Mouse (Mus musculus) natural killer cell, adult 2 months (primary cell): ENCODE results near the gene Mrrf.
"Not testable (repeated sequence)": the region's sequence is repeated elsewhere in the genome, so short reads cannot be mapped to it uniquely, and the experiment has no call there.

Experiments used
- DNase-seq, 2 experiments: peaks; one replicate each; pipeline ENCODE4 v3.0.0; 2022; ENCODE audit warnings: low spot score in 2 of 2

Gene Mrrf

DNA sequence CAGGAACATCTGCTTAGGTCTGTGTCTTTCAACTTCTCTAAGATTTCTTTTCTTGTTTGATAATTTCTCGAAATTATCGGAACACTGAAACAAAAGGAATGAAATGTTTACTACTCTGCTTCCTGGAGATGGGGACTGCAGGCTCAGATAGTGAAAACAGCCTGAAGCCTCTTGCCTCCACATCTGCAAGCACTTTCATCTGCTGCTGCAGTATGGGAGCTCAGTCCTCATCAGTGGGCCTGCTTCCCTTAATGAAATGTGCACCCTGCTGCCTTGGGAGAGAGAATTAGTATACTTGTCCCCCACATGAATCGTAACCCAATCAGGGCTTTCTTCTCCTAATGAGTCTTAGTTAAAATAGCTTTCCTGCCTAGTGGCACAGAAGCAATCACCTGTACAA is 7.1 kb upstream of the Mrrf start:
- no peak for DNase-seq

GRCm38 (mm10) chr2:36135887-36136286 is 302 bp upstream of the Mrrf start:
- DNase-seq = no peak

DNA sequence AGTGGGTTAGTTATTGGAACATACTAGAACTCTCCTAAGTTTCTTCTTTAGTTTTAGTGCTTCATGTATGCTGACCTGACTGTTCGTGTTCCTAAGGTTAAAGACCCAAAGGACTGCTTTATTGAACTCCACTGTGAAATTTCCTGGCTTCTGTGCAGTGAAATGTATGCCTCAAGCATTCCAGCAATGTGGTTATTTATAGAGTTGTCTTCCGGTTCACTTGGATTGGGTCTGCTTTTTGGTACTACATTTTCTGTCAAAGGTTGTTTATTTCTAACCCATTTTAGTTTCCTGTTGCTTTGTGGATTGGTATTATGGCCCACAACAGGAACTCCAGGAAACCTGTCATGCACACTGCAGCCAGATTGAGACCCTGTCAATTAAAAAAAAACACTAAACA is 2.9 kb downstream of the Mrrf start:
- DNase-seq = no peak

DNA sequence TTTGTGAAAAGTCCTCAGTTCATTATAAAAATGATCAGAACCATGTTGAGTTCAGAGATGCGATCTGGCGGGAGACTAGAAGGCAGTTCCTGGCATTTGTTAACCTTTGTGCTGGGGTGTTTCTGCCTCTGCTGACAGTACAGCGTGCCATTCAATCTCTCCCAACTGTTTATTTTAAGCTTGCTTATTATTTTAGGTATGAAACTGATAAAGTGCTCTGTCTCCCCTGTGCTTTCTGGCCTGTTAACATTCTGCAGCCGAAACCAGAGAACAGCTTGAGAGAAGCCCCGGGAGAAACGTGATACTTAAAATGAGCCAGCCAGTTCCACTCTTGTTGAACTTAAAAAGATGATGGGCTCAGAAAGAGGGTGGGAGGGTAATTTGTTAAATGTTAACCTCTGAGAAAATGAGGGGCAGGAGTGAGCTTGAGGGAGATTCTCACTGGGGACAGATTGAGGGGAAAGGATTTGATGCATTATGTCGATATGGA is 12.7 kb downstream of the Mrrf start:
- DNase-seq = no peak

- not testable (repeated sequence) for DNase-seq
These were observed 16.2 kb downstream of the Mrrf start for GRCm38 (mm10) chr2:36152401-36152800.

- no peak for DNase-seq
These were observed 21.3 kb downstream of the Mrrf start for GRCm38 (mm10) chr2:36157461-36157860.

- DNase-seq = no peak
These were observed 23.1 kb downstream of the Mrrf start for GRCm38 (mm10) chr2:36159336-36159735.

DNA sequence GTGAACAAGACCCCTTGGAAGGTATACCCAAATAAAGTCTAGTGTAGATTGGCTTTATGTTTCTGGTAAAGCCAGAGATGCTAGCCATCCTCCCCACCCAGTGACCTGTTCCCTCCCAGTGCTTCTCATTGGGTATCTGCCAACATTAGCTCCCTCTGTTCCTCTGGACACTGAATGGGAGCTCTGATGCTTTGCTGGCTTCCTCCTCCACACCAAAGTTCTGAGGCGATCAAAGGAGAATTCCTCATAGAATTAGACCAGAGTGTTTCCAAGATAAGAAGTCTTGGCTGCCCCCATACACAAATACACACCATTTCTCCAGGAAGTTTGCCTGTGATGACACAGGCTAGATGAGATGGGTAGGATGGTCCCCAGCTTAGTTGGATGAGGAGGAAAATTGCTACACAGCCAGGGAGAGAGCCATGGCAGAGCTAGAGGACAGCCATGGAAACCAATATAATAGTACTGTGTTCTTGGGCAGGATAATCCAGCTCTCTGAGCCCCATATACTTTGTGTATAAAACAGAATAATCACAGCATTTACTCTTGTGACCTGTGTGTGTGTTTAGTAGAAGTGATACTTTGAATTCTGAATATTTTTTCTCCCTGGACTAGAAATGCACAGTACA is 31.9 kb downstream of the Mrrf start:
- DNase-seq = no peak

DNA sequence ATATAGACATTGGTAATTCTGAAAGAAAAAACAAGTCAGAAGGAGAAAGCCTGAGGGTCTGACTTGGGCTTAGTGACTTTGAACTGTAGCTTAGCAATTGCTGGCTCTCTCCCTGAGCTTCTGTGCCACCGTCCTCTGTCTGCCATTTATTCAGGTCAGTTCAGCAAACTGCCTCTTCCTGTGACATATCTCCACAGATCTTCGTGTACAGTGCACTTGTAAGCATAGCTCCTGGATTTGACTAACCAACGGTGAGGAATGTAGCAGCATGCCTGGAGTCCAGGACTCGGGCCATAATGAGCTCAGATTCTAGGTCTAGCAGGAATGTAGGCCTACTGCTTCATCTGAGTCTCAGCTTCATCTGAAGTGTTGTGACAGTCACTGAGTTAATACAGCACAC is 33.0 kb downstream of the Mrrf start:
- no peak for DNase-seq

DNA sequence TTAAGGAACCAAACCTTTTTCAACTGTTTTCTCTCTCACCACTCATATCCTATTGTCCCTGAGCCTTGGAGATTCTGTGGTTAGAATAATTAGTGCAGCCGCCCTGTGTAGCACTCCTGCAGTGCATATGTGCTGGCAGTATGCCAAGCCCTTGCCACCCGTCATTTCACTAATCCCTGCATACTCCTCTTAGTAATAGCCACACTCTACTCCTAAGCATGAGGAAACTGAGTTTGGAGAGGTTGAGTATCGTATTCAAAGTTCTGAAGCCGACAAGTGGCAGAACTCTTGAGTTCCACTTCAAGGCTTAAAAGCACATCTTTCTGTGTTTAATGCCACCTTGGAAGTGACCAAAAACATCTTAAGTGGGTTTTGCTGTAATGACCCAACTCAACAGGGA is 35.9 kb downstream of the Mrrf start:
- no peak for DNase-seq

GRCm38 (mm10) chr2:36172574-36172973 is 36.4 kb downstream of the Mrrf start:
- DNase-seq = no peak

- DNase-seq = no peak
These were observed 43.3 kb downstream of the Mrrf start for GRCm38 (mm10) chr2:36179487-36179886.

DNA sequence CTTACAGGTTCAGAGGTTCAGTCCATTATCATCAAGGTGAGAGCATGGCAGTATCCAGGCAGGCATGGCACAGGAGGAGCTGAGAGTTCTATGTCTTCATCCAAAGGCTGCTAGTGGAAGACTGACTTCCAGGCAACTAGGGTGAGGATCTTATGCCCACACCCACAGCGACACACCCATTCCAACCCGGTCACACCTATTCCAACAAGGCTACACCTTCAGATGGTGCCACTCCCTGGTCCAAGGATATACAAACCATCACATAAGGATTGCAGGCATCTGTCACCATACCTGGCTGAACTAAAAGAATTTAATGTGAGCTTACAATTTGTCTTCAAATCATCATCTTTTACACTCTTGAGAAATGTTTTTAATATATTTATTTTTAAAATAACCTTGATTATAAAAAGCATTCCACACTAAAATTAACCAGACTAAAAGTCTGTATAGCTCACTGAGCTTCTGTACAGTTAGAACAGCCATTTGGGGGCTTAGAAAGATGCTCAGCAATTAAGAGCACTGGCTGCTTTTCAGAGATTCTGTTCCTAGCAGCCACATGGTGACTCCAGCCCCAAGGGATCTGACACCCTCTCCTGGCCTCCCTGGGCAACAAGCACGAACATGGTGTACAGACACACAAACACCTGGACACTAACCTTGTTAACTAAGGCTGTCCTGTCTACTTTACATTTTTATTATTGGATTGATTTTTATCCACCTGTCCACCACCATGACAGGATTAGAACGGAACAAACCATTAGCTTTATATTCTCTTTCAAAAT is 45.6 kb downstream of the Mrrf start:
- DNase-seq = not testable (repeated sequence)

GRCm38 (mm10) chr2:36183278-36183677 is 47.1 kb downstream of the Mrrf start:
- no peak for DNase-seq

DNA sequence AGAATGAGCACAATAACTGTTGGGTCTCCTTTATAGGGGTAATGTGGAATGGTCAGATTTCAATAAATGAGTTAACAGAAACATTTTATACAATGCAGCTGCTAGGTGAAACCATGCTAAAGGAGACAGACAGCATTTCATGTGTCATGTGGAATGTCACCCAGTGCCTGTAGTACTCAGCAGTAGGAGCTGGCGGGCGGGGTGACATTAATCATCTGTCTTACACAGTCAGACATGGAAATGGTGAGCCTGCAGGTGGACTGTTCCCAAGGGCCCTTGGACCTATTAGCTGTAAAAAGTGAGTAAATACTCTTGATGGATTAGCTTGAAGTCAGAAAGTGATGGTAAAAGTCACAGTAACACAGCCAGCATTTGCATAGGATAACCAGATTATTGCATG is 48.0 kb downstream of the Mrrf start:
- DNase-seq = no peak

GRCm38 (mm10) chr2:36184876-36185275 is 48.7 kb downstream of the Mrrf start:
- no peak for DNase-seq

GRCm38 (mm10) chr2:36189200-36189599 is 53.0 kb downstream of the Mrrf start:
- not testable (repeated sequence) for DNase-seq

DNA sequence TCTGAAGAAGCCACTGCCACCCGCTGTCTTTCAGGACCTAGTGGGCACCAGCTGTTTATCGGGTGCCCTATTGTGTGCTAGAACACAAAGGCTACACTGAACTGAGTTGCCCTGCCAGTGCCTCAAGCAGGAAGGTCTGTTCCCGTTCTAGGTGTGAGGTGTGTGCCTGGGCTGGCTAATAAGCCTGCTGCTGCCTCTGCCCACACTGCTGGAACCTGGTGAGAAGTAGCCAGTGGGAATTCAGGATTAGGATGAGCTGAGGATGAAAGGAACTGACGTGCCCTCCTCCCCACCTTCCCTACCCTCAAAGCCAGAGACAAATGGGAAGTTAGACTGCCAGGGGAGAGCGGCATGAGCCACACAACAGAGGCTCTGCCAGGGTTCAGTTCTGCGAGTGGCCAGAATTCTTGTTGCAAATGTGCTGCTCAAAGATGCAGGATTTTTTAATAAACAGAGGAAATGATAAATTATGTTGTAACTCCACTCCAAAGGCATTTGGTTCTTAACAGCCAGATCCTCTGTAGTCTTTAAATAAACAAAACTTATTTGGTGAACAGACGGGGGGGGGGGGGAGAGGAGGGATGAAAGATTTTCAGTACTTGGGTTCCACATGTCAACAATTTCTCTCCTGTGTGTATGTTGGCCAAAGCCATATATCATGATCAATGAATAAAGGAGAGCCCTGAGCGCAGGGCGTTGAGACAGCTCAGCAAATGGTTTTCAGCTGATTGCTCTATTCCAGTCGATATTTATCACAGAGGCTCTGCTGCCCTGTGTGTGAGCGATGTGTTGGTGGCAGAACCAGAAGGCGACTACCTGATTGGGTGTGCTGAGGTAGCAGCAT is 55.1 kb downstream of the Mrrf start:
- no peak for DNase-seq

- no peak for DNase-seq
These were observed 60.8 kb downstream of the Mrrf start for GRCm38 (mm10) chr2:36197021-36197420.

DNA sequence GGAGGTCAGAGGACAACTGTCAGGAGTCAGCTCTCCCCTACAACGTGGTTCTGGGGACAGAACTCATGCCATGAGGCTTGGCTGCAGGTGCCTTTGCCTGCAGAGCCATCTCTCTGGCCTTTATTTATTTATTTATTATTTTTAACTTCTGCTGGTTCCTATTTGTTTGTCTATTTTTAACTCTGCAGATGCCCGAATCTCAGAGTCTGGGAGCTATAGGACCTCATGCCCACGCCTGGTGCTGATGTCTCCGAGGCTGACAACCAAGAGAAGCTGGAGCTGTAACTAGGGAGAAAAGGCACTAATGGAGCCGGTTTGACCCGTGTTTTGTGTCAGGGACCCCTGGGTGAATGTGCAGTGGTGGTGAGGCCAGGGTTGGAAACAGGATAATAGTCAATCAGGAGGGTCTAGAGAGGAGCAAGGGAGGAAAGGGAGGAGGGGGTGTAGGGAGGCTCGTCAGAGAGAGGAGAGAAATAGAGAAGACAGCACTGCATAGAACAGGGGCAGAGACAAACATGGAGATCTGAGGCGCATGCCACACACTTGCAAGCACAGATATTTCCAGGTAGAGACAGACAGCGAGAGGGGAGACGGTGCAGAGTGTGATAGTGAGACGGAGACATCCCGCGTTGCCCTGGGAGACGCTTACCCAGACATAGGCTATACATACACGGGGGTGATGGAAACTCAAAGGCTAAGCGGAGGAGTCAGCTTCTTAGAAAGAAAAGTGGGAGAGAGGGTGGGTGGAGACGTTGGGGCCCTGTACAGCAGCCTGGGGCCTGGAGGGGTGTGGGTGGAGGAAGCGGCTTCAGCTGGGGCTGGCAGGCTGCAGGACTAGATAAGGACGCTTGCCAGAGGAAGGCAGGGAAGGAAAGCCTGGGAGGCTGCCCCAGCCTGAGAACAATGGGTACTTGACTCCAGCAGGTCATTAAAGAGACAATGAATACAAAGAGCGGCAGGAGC is 62.0 kb downstream of the Mrrf start:
- DNase-seq = no peak

DNA sequence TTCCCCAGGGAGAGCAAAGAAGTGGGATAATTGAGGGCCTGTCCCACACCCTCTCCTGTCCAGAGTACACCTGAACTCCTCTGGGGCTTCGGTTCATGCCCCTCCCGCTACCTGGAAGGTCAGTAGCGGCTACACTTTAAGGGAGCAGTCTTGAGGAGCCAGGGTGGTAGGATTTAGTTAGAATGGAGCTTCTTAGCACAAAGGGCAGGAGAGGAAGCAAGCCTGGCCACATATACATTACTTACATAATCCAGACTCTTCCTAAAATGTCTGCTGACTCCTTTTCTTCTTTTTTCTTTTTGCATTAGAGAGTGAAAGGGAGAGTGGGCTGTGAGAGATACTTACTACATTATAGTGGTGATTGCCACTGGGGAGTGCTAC is 62.7 kb downstream of the Mrrf start:
- no peak for DNase-seq
